In the genomic region with DNA sequence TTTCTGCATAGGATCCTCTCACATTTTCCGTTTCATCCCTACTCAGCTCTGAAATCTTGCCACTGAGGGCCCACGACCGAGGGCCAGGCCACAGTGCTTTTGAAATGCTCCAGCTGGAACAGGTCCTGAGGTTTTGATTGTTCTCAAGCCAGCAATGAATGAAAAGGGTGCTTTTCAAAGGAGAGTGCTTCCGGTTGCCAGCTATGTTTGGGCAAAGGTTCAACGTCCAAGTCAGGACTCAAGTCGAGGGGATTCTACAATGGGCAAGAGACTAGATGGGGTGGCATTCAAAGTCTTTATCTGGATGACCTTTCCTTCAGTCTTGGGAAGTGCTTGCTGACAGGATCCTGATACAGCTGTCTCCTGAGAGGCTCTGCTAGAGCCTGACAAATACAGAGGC, we compare ENCODE assay signal across 26 mouse cellular contexts.
DNase-seq lines count a peak whose midpoint lies in the region; ATAC-seq and TF ChIP-seq lines count a peak whose summit lies in the region.
"Had no signal": no experiment of that assay in that cellular context is flagged by ENCODE, and none has a peak within 500 bp of the region (broad histone marks: within the 10 kb centered on the region; RNA-seq: fewer than 3 reads in every experiment).

No protein-coding gene starts in this region.

- DNase-seq in cerebellum, adult 9-11 months, result peak; percentile 6
- DNase-seq in cerebellum, postnatal 25 days, result no peak
- peak; percentile 66 for DNase-seq in heart, adult 11 months
- DNase-seq in heart, postnatal 36 days, result no peak
- peak; percentile 55 for DNase-seq in lung, embryonic 14.5 days
- DNase-seq in lung, postnatal 4 days, result no peak
- DNase-seq in midbrain, postnatal 0 days (ENCODE audit: low spot score), result peak; percentile 48
- DNase-seq: adrenal gland, adult 8-10 months; cerebellum, adult 8-10 months; kidney, adult 18-20 months; kidney, postnatal 25 days; liver, embryonic 13.5 days; midbrain, embryonic 14.5 days; right cerebral cortex, postnatal 4 days; thymus, adult 18-20 months; thymus, postnatal 25 days had no signal

- no peak overlapping the region for H3K4me2 ChIP-seq in lung, embryonic 14.5 days
- no peak overlapping the region for H3K4me2 ChIP-seq in midbrain, postnatal 0 days (ENCODE audit: low read depth, low read length, poor library complexity, severe bottlenecking)
- no peak overlapping the region for H3K4me2 ChIP-seq in midbrain, embryonic 13.5 days (replicated peaks)
- H3K4me2 ChIP-seq: heart, embryonic 13.5 days; kidney, embryonic 15.5 days; limb, embryonic 15.5 days; liver, embryonic 13.5 days had no signal

- no peak overlapping the region for H3K9ac ChIP-seq in lung, embryonic 14.5 days
- no peak overlapping the region for H3K9ac ChIP-seq in midbrain, postnatal 0 days (replicated peaks; ENCODE audit: low read length, poor library complexity, severe bottlenecking)
- H3K9ac ChIP-seq in midbrain, embryonic 13.5 days (replicated peaks), result no peak overlapping the region
- H3K9ac ChIP-seq: heart, embryonic 13.5 days; kidney, embryonic 15.5 days; limb, embryonic 15.5 days; liver, embryonic 13.5 days had no signal

- TF ChIP-seq CTCF in lung, embryonic 14.5 days (IDR thresholded peaks at IDR 0.05; ENCODE audit: low read depth), result no peak
- no peak for TF ChIP-seq CTCF in midbrain, postnatal 0 days (IDR thresholded peaks at IDR 0.05)

- H3K36me3 ChIP-seq in lung, embryonic 14.5 days (ENCODE audit: insufficient read depth), result no peaks in the 10 kb centered on the region
- no peaks in the 10 kb centered on the region for H3K36me3 ChIP-seq in midbrain, postnatal 0 days (ENCODE audit: insufficient read depth, low read length)
- H3K36me3 ChIP-seq in midbrain, embryonic 13.5 days, result no peaks in the 10 kb centered on the region
- H3K36me3 ChIP-seq: heart, embryonic 13.5 days; hindbrain, embryonic 10.5 days; kidney, embryonic 15.5 days; limb, embryonic 10.5 days; limb, embryonic 15.5 days; liver, embryonic 13.5 days had no signal

- intact Hi-C loops in heart, postnatal 36 days (cut with DNase I), result no loop called here

- H3K27me3 ChIP-seq in lung, embryonic 14.5 days (ENCODE audit: insufficient read depth, low read length), result no peaks in the 10 kb centered on the region
- H3K27me3 ChIP-seq in midbrain, postnatal 0 days (ENCODE audit: insufficient read depth, low read length), result no peaks in the 10 kb centered on the region
- no peaks in the 10 kb centered on the region for H3K27me3 ChIP-seq in midbrain, embryonic 13.5 days
- H3K27me3 ChIP-seq: CH12.LX; heart, embryonic 13.5 days; kidney, embryonic 15.5 days; limb, embryonic 15.5 days; liver, embryonic 13.5 days had no signal

- no peak overlapping the region for H3K27ac ChIP-seq in lung, embryonic 14.5 days (ENCODE audit: low read depth)
- H3K27ac ChIP-seq in midbrain, postnatal 0 days (ENCODE audit: low read depth, low read length), result no peak overlapping the region
- no peak overlapping the region for H3K27ac ChIP-seq in midbrain, embryonic 13.5 days
- H3K27ac ChIP-seq: heart, embryonic 13.5 days; hindbrain, embryonic 10.5 days; kidney, embryonic 15.5 days; limb, embryonic 10.5 days; limb, embryonic 15.5 days; liver, embryonic 13.5 days; macrophage; stomach, postnatal 0 days had no signal

- no peaks in the 10 kb centered on the region for H3K4me1 ChIP-seq in lung, embryonic 14.5 days (ENCODE audit: insufficient read depth)
- no peaks in the 10 kb centered on the region for H3K4me1 ChIP-seq in midbrain, postnatal 0 days (ENCODE audit: insufficient read depth, low read length)
- H3K4me1 ChIP-seq in midbrain, embryonic 13.5 days (replicated peaks), result no peaks in the 10 kb centered on the region
- H3K4me1 ChIP-seq: heart, embryonic 13.5 days; hindbrain, embryonic 10.5 days; kidney, embryonic 15.5 days; limb, embryonic 10.5 days; limb, embryonic 15.5 days; liver, embryonic 13.5 days had no signal

- peak; percentile 62 for ATAC-seq in lung, embryonic 14.5 days (ENCODE audit: insufficient read depth)
- ATAC-seq in midbrain, postnatal 0 days (ENCODE audit: low FRiP score), result no peak
- no peak for ATAC-seq in midbrain, embryonic 13.5 days

- 52% methylated on average over 6 of the region's 6 CpGs for WGBS in lung, embryonic 14.5 days
- WGBS in midbrain, postnatal 0 days, result 66% methylated on average over 6 of the region's 6 CpGs
- WGBS in midbrain, embryonic 13.5 days, result 83% methylated on average over 6 of the region's 6 CpGs

- no peak overlapping the region for H3K4me3 ChIP-seq in lung, embryonic 14.5 days (ENCODE audit: low read depth, low read length)
- H3K4me3 ChIP-seq in midbrain, postnatal 0 days (ENCODE audit: low read depth, low read length), result no peak overlapping the region
- H3K4me3 ChIP-seq in midbrain, embryonic 13.5 days (replicated peaks), result no peak overlapping the region
- H3K4me3 ChIP-seq: erythroblast, embryonic 14.5 days; heart, embryonic 13.5 days; hindbrain, embryonic 10.5 days; kidney, embryonic 15.5 days; limb, embryonic 10.5 days; limb, embryonic 15.5 days; liver, embryonic 13.5 days had no signal

- no peaks in the 10 kb centered on the region for H3K9me3 ChIP-seq in lung, embryonic 14.5 days (ENCODE audit: low read depth, low read length)
- no peaks in the 10 kb centered on the region for H3K9me3 ChIP-seq in midbrain, postnatal 0 days (ENCODE audit: low read length)
- no peaks in the 10 kb centered on the region for H3K9me3 ChIP-seq in midbrain, embryonic 13.5 days
- H3K9me3 ChIP-seq: heart, embryonic 13.5 days; hindbrain, embryonic 10.5 days; kidney, embryonic 15.5 days; limb, embryonic 10.5 days; limb, embryonic 15.5 days; liver, embryonic 13.5 days had no signal

Comparison
In these comparisons a context has a peak if more than half of its experiments do, and no peak if none do; other contexts are left out.
1. DNase-seq: peak in cerebellum, adult 9-11 months (single experiment), heart, adult 11 months (single experiment), lung, embryonic 14.5 days (single experiment) and midbrain, postnatal 0 days (single experiment); none in cerebellum, postnatal 25 days (0 of 2), heart, postnatal 36 days (0 of 2) and lung, postnatal 4 days (0 of 2).